In genomic region chr5:147748081-147748581, GRCm38 (mm10) we compare ENCODE assay signal across 8 mouse cellular contexts. TPM values are rescaled to one million over a fixed set of nuclear protein-coding genes. Genes with fewer than 3 reads are reported as not detected.
A peak's percentile ranks its signal among the peaks of the same experiment; 100 is the strongest.
DNase-seq lines count a peak whose midpoint lies in the region; ATAC-seq lines count a peak whose summit lies in the region.

No protein-coding gene starts in this region.

- H3K4me2 ChIP-seq in intestine, embryonic 16.5 days (ENCODE audit: low read depth, low read length): peak overlapping the region; percentile 16; the same call in 1 of the 2 replicates
- H3K4me2 ChIP-seq in liver, embryonic 11.5 days: peak overlapping the region; percentile 47

- no peaks in the 10 kb centered on the region for H3K9me3 ChIP-seq in intestine, embryonic 16.5 days (ENCODE audit: control insufficient read depth, low read length)
- no peaks in the 10 kb centered on the region for H3K9me3 ChIP-seq in liver, embryonic 11.5 days (ENCODE audit: control insufficient read depth, low read length)

- intact Hi-C loops in left cerebral cortex, postnatal 25 days (cut with DNase I): no loop called here

- H3K4me3 ChIP-seq in intestine, embryonic 16.5 days (ENCODE audit: low read length): no peak overlapping the region
- no peak overlapping the region for H3K4me3 ChIP-seq in liver, embryonic 11.5 days (ENCODE audit: low read depth, low read length)

- H3K36me3 ChIP-seq in intestine, embryonic 16.5 days (ENCODE audit: control insufficient read depth, insufficient read depth, low read length): no peaks in the 10 kb centered on the region
- H3K36me3 ChIP-seq in liver, embryonic 11.5 days (ENCODE audit: control insufficient read depth, insufficient read depth, low read length): no peaks in the 10 kb centered on the region

- WGBS in intestine, embryonic 16.5 days: 13% methylated on average over 15 of the region's 15 CpGs
- WGBS in liver, embryonic 11.5 days: 4% methylated on average over 15 of the region's 15 CpGs

- H3K27me3 ChIP-seq in intestine, embryonic 16.5 days (replicated peaks; ENCODE audit: control insufficient read depth, insufficient read depth, low read length): peaks cover 8% of the 10 kb centered on the region
- H3K27me3 ChIP-seq in liver, embryonic 11.5 days (replicated peaks; ENCODE audit: control insufficient read depth, insufficient read depth, low read length): peaks cover 45% of the 10 kb centered on the region

- H3K27ac ChIP-seq in intestine, embryonic 16.5 days (ENCODE audit: low read length): no peak overlapping the region
- no peak overlapping the region for H3K27ac ChIP-seq in liver, embryonic 11.5 days (ENCODE audit: low read depth, low read length)

- DNase-seq in left cerebral cortex, postnatal 25 days (ENCODE audit: low spot score in 2 of 2): peak; percentile 10 to 16
- DNase-seq in left cerebral cortex, adult 11 months (ENCODE audit: low spot score): no peak
- DNase-seq in embryo, embryonic 10.5 days (ENCODE audit: low spot score): peak; percentile 66
- peak; percentile 97 for DNase-seq in heart, adult 11 months
- DNase-seq in liver, embryonic 11.5 days (ENCODE audit: low spot score): no peak
- DNase-seq in monocyte, adult 2 months (ENCODE audit: low read depth in 1 of 2, low spot score in 2 of 2): peak; percentile 77 to 79
- DNase-seq in c-Kit-positive CD71-positive TER-119-positive erythroid progenitor cells, embryonic 14.5 days (ENCODE audit: low spot score): no peak

- no peak overlapping the region for H3K9ac ChIP-seq in intestine, embryonic 16.5 days (ENCODE audit: low read depth, low read length)
- H3K9ac ChIP-seq in liver, embryonic 11.5 days (ENCODE audit: low read depth, low read length): no peak overlapping the region

- ATAC-seq in intestine, embryonic 16.5 days: no peak
- no peak for ATAC-seq in liver, embryonic 11.5 days (replicated peaks; ENCODE audit: low FRiP score)

- peaks cover 7% of the 10 kb centered on the region for H3K4me1 ChIP-seq in intestine, embryonic 16.5 days (ENCODE audit: control insufficient read depth, insufficient read depth, low read length)
- H3K4me1 ChIP-seq in liver, embryonic 11.5 days (replicated peaks; ENCODE audit: control insufficient read depth, insufficient read depth, low read length): peaks cover 10% of the 10 kb centered on the region

RNA-seq across cellular contexts. Expression of gene Flt1, which starts 22.3 kb away (rescaled TPM):
- 10 to 100 TPM; 30.4 to 33.8 TPM for total RNA-seq in left cerebral cortex, postnatal 25 days (2021)
- polyA plus RNA-seq in intestine, embryonic 16.5 days (2015; fragmentation: Nextera tagmentation; extraction: Ambion mirVana): 9.7 and 10.0 TPM in 2 replicates
- polyA plus RNA-seq in liver, embryonic 11.5 days (2014; fragmentation: Nextera tagmentation; extraction: Ambion mirVana): 11.2 and 11.5 TPM in 2 replicates

Comparison
In these comparisons a context has a peak if more than half of its experiments do, and no peak if none do; other contexts are left out.
1. DNase-seq: peak in left cerebral cortex, postnatal 25 days (2 of 2), embryo, embryonic 10.5 days (single experiment), heart, adult 11 months (single experiment) and monocyte, adult 2 months (2 of 2); none in left cerebral cortex, adult 11 months (single experiment), liver, embryonic 11.5 days (single experiment) and c-Kit-positive CD71-positive TER-119-positive erythroid progenitor cells, embryonic 14.5 days (single experiment).